Mouse (Mus musculus) spleen, postnatal 14 days (tissue): ENCODE measurements at regions not wholly inside any gene's neighbourhood (a gene's known extent, or its start where the extent isn't known, plus 50 kb on each side); places are given as distances from the start of the nearest gene placed in this dataset.

Experiments used
- DNase-seq, 2 experiments: peaks; one replicate each; pipeline ENCODE4 v3.0.0; 2021 to 2022; ENCODE audit warnings: low spot score in 2 of 2

DNA sequence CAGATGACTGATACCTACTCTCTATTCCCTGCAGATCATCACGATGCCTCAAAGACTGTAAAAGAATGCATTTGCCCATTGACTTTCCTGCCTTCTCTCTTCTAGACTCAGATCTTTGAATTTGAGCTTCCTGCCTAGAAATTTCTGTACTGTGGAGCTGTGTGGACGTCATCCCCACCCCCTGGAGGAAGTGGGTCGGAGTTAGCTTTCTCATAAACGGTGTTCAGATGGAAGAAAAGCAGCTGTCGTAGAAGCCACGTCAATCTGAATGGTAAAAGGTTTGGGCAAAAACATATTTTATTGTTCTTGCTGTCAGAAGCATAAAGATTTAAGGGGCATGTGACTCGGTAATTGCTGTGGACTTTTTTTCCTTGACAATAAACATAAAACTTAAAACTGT, 154.6 kb upstream of the Mvb12b start:
- no peak for DNase-seq

- no peak for DNase-seq
Measured at GRCm38 (mm10) chr2:34038982-34039381, 151.2 kb upstream of the Mvb12b start.

DNA sequence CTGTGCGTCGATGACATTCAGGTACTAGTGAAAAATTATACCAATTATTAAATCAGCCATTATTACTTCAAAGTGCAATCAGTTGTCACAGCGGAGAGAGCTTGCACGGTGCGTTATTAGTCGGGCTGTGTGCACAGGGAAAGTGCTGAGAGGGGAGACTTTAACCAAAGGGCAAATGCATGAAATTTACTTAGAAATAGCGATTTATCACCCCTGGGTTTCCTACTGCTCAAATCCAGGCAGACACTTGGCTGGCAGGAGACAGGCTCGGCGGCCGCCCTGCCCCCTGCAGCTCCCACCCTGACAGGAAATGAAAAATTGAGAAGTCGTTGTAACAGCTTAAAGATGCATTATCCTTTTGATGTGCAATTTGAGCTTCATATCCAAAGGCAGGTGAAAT, 145.5 kb upstream of the Mvb12b start:
- DNase-seq, result no peak

DNA sequence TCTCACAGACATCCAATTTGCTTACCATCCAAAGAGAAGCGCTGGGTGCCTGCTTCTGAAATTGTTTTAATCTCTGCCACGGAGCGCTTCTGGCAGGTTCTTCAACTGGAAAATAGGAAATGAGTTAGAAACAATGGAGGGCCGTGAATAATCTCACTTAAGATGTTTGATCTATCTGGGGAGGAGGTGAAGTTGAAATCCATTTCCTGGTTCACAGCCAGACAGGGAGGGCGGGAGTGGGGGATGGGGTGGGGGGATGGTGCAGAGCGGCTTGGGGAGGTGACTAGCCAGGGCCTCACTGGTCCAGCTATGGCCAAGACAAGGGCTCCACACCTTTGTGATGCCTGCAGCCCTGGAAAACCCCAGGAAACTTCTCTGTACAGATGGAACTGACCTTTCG, 143.7 kb upstream of the Mvb12b start:
- no peak for DNase-seq

DNA sequence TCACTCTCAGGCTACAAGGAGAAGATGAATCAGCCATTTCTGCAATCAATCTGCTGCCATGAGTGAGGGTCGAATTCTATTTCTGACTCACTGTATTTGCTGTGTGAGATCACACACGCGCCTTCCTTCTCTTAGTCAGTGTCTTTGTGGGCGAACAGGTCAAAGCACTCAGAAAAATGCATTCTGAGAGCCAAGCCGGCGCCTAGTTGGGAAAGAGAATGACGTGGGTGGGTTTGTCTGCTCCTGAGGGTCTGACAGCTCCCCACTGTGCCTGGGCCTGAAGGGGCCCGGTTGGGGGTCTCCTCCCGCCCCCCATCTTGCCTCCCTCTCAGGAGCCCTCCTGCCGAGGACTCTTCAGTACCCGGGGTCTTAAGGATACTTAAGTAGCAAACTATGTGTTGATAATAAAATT, 143.3 kb upstream of the Mvb12b start:
- DNase-seq, result no peak

DNA sequence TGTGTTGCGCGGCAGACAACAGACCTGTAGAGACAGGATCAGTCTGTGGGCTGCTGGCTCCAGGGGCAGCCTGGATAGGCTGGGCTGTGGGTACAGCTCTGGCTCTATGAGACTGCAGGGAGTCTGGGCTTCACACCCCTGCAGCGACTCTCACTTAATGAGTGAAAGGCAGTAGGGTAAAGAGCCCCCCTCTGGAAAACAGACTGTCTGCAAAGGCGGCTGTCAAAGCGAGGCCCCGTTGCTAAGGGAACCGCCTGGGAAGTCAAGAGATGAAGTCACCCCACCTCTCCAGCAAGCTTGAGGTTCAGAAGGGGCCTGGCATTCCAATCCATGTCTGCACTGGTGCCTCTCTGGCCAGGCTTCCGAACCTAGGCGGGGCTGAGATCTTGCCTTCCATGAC, 139.7 kb upstream of the Mvb12b start:
- DNase-seq, result no peak

- no peak for DNase-seq
Measured at GRCm38 (mm10) chr2:34026566-34027360, 139.0 kb upstream of the Mvb12b start.

DNA sequence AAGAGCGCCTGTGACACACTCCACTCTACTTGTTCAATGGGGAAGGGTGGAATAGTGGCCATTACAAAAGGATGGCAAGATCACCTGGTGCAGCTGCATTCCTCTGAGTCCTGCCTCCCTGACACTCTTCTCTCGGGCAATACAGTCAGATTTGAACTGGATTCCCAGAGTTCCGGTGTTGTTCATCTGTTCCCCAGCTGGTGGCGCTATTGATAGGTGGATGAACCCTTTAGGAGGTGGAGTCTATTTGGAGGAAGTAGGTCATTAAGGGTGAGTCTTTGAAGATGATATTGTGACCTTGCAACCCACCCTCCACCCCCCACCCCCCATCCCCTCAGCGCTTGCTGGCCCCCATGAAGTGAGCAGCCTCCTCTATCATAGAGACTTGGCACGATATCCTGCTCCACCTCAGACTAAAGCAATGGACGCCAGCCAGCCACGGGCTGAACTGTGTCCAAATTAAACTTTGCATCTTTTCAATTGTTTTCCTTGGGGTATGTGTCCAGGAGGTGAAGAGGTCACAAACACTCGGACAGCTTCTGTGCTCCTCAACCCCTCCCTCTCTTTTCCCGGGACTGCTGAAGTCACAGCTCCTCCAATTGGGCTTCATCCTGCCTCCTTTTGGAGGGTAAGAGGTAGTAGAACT, 138.1 kb upstream of the Mvb12b start:
- peak in 1 of 2 experiments; percentile 13 for DNase-seq

GRCm38 (mm10) chr2:34017142-34017453, 129.4 kb upstream of the Mvb12b start:
- no peak for DNase-seq

DNA sequence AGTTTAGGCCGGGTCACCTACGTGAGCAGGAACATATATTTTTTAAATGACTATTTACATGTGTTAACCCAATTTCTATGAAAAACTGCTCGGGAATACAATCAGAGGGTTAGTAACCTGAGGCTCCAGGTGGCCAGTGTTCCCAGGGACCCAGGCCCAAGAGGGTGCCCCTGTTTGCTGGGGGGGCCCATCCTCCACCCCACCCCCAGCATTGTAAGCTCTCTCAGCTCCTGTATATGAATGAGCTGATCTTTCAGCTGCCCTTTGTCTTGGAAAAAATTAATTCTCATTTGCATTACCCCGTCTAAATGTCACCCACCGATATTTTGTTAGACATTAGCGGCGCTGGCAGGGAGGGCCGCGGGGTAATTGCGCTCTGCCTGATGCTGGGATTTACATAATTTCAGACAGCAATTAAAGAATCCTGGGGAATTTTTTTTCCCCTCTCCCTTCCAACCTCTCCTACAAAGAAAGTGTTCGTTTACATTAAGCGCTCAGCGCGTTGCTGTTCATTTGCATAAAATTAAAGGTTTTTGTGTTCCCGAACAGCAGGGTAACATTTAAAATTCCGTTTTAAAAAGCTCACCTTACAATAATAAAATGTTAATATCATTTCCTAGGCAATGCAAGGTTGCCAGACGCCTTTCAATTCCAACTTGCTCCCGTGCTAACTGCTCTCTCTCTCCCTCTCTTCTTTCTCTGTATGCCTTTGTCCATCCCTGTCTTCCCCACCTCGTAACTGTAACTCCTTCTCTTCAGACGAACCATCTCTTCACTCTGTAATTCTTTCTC, 128.8 kb upstream of the Mvb12b start:
- DNase-seq, result no peak

GRCm38 (mm10) chr2:34015640-34015995, 127.9 kb upstream of the Mvb12b start:
- DNase-seq, result no peak

- no peak for DNase-seq
Measured at GRCm38 (mm10) chr2:34014868-34015639, 127.3 kb upstream of the Mvb12b start.

DNA sequence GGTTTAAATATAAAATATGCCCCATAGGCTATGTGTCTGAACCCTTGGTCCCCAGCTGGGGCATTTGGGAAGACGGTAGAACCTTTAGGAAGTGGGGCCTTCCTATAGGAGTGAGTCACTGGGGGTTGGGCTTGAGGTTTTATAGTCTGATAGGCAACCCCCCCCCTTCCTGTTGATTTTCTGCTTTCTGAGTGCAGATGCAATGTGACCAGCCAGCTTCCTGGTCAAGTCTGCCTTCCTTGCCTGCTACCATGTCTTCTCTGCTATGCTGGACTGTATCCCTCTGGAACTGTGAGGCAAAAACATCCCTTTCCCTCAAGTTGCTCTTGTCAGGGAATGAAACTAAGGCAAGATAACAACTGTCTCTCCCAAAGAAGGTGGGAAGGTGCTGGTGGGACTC, 122.4 kb upstream of the Mvb12b start:
- DNase-seq, result no peak

DNA sequence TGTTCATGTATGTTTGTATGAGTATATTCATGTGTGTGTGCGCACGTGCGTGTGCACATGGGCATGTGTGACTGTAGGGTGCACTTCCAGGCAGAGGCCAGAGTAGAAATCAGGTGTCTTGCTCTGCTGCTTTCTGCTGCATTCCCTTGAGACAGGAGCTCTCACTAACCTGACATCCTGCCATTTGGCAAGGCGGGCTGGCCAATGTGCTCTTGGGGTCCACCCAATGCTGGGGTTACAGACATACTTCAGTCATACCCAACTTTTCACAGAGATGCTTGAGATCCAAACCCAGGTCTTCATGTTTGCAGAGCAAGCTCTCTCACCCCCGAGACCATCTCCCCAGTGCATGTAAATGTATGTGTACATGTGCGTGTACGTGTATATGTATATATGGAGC, 120.2 kb upstream of the Mvb12b start:
- DNase-seq, result no peak

DNA sequence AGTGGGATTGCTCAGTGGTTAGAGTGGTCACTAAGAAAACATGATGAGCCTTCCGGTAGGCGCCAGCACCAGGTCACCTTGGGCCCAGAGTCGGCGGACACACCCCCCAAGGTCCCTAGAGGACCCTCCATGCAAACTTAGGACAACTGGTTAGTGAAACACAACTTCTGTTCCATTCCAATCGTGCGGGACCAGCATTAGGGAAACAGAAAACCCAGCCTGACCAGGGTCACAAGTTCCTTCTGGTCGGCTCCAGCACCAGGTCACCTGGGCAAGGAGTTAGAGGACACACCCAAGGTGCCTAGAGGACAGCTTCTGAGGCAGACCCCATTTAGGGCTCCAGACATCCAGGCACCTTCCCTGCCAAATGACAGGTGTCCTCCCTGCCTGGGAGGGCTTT, 109.4 kb upstream of the Mvb12b start:
- DNase-seq, result no peak

GRCm38 (mm10) chr2:33996331-33996730, 108.6 kb upstream of the Mvb12b start:
- no peak for DNase-seq

DNA sequence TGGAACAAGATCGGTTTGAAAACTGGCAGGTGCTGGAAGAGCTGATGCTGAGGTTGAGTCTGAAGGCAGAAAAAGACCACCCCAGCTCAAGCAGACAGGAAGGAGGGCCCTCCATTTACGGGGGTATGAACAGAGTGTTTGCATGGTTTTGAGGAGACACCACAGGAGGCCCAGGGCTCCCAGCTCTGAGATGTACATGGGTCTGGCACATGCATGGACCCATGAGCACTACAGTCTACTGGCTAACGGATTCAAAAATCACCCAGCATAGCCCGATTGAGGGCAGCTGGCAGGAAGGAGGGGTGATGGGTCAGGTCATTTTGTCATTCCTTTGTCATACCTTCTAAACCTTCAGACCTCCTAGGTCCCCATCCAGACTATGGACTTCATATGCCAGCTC, 103.6 kb upstream of the Mvb12b start:
- no peak for DNase-seq

DNA sequence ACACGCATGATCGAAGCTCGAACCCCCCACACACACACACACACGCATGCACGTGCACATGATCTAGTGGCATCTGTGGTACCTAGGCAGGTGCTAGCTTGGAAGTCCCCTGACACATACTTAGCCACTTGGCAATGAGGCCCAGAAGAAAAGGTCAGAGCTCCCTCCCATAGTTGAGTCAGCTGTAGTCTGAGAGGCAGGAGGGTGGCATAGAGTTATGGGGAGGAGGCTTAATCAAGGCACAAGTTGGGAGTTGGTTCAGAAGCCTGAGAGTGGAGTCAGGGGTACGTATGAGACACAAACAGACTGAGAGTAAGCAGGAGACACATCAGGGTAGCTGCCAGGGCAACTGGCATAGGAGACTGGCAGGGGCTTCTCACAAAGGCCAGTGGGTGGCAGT, 103.0 kb upstream of the Mvb12b start:
- DNase-seq, result no peak

GRCm38 (mm10) chr2:33989555-33990370, 102.0 kb upstream of the Mvb12b start:
- DNase-seq, result no peak

- DNase-seq, result no peak
Measured at GRCm38 (mm10) chr2:33986420-33986819, 98.7 kb upstream of the Mvb12b start.

DNA sequence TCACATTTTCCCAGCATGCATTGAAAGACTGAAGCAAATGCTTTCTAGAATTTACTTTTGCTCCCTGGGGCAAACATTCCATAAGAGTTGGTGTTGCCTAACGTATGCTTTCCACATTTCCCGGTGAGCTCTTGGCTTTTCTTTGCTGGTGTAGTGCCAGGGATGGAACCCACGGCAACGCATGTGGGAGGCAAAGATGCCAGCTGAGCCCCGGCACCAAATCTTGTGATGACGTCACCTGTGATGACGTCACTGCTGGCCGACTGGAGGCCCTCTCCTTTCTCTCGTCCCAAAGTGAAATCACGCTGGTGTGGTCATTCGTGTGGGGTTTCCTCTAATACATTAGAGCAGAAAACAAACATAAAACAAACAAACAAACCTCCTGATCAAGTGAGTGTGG, 97.6 kb upstream of the Mvb12b start:
- no peak for DNase-seq
